In the genomic region with DNA sequence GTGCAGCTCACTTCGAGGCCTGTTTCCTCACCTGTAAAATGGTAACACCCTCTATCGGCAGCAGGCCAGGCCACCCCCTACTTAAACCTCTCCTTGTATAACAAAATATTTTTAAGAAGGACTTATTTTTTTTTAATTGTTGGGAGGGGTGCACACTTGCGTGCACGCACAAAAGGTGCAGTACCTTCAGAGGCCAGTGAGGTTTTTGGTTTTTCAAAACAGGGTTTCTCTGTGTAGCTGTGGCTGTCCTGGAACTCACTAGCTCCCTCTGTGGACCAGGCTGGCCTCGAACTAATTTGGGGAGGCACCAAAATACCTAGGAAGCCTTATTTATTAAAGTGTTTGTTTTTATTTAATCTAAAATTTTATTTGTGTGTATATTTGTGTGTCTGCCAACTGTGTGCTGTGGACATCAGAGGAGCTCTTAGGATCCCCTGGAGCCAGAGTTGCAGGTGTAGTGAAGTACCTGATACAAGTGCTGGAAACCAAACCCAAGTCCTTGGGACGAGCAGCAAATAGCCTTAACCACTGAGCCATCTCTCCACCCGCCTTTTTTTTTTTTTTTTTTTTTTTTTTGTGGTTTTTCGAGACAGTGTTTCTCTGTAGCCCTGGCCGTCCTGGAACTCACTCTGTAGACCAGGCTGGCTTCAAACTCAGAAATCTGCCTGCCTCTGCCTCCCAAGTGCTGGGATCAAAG, we compare ENCODE assay signal across 10 mouse cellular contexts. TPM values are rescaled to one million over a fixed set of nuclear protein-coding genes. Genes with fewer than 3 reads are reported as not detected.
A peak's percentile ranks its signal among the peaks of the same experiment; 100 is the strongest.
DNase-seq lines count a peak whose midpoint lies in the region; TF ChIP-seq lines count a peak whose summit lies in the region.
"Had no signal": no experiment of that assay in that cellular context is flagged by ENCODE, and none has a peak within 500 bp of the region (broad histone marks: within the 10 kb centered on the region; RNA-seq: fewer than 3 reads in every experiment).

No protein-coding gene starts in this region.

- H3K27ac ChIP-seq in left cerebral cortex, adult 2 months, result no peak overlapping the region
- H3K27ac ChIP-seq: forebrain, embryonic 10.5 days; heart, embryonic 15.5 days had no signal

- H3K4me3 ChIP-seq in left cerebral cortex, adult 2 months, result no peak overlapping the region
- H3K4me3 ChIP-seq: forebrain, embryonic 10.5 days; heart, embryonic 15.5 days had no signal

- TF ChIP-seq CTCF in left cerebral cortex, adult 2 months (IDR thresholded peaks at IDR 0.05), result peak; percentile 39

- intact Hi-C loops in left cerebral cortex, adult 2 months (cut with DNase I), result no loop called here
- intact Hi-C loops in left cerebral cortex, postnatal 4 days (cut with DNase I), result no loop called here
- intact Hi-C loops in gastrocnemius, postnatal 36 days (cut with DNase I), result no loop called here

- DNase-seq in embryo, embryonic 10.5 days (ENCODE audit: low spot score), result peak; percentile 21
- DNase-seq in embryo, embryonic 10 days (ENCODE audit: low spot score), result no peak
- no peak for DNase-seq in left cerebral cortex, adult 2 months (ENCODE audit: extremely low spot score in 1 of 2, low spot score in 2 of 2)
- no peak for DNase-seq in left cerebral cortex, postnatal 4 days
- peak; percentile 81 for DNase-seq in R1 (ENCODE audit: low read depth, low spot score)
- DNase-seq in lung, postnatal 4 days, result peak; percentile 28 to 52
- DNase-seq in gastrocnemius, postnatal 36 days, result no peak
- no peak for DNase-seq in testis, postnatal 14 days (ENCODE audit: low spot score)

RNA-seq across cellular contexts. Expression of a gene that starts 32.1 kb away (rescaled TPM):
- total RNA-seq in left cerebral cortex, adult 2 months (2021), result 10 to 100 TPM; 65.2 to 79.1 TPM
- 10 to 100 TPM; 47.9 to 50.8 TPM for total RNA-seq in left cerebral cortex, postnatal 4 days (2021)
- 100 to 1,000 TPM in 1 of 2 experiments, 10 to 100 TPM in 1; 71.7 to 145 TPM for total RNA-seq in gastrocnemius, postnatal 36 days (2021)

RNA-seq across cellular contexts. Expression of a gene that starts 33.1 kb away (rescaled TPM):
- 1 to 10 TPM; 3.3 to 3.7 TPM for total RNA-seq in left cerebral cortex, adult 2 months (2021)
- total RNA-seq in left cerebral cortex, postnatal 4 days (2021), result 1 to 10 TPM; 3.1 to 4.0 TPM
- 1 to 10 TPM; 1.8 to 1.9 TPM for total RNA-seq in gastrocnemius, postnatal 36 days (2021)

RNA-seq across cellular contexts. Expression of a gene that starts 51.8 kb away (rescaled TPM):
- total RNA-seq in left cerebral cortex, adult 2 months (2021), result 10 to 100 TPM; 61.1 to 64.8 TPM
- total RNA-seq in left cerebral cortex, postnatal 4 days (2021), result 10 to 100 TPM; 18.8 to 20.1 TPM
- 1 to 10 TPM; 2.6 to 2.7 TPM for total RNA-seq in gastrocnemius, postnatal 36 days (2021)

Comparison
In these comparisons a context has a peak if more than half of its experiments do, and no peak if none do; other contexts are left out.
1. DNase-seq: peak in embryo, embryonic 10.5 days (single experiment), R1 (single experiment) and lung, postnatal 4 days (2 of 2); none in embryo, embryonic 10 days (single experiment), left cerebral cortex, adult 2 months (0 of 2), left cerebral cortex, postnatal 4 days (single experiment), gastrocnemius, postnatal 36 days (0 of 2) and testis, postnatal 14 days (single experiment).
2. RNA of a gene that starts 51.8 kb away (total RNA-seq): 61.1 to 64.8 TPM in left cerebral cortex, adult 2 months and 18.8 to 20.1 TPM in left cerebral cortex, postnatal 4 days; 2.6 to 2.7 TPM in gastrocnemius, postnatal 36 days; every median in the first group is over 4 times any median in the second.